ENCODE assay signal across 10 mouse cellular contexts in genomic region chr10:70437289-70437688, GRCm38 (mm10). TPM values are rescaled to one million over a fixed set of nuclear protein-coding genes. Genes with fewer than 3 reads are reported as not detected.
DNase-seq lines count a peak whose midpoint lies in the region; ATAC-seq lines count a peak whose summit lies in the region.
"Had no signal": no experiment of that assay in that cellular context is flagged by ENCODE, and none has a peak within 500 bp of the region (broad histone marks: within the 10 kb centered on the region; RNA-seq: fewer than 3 reads in every experiment).

No protein-coding gene starts in this region.

- intact Hi-C loops in left cerebral cortex, postnatal 36 days (cut with DNase I): no loop called here

- no peak overlapping the region for H3K4me3 ChIP-seq in heart, embryonic 14.5 days (ENCODE audit: control insufficient read depth in 1 of 2, insufficient read depth in 1 of 2, low read depth in 1 of 2, low read length in 2 of 2)

- H3K36me3 ChIP-seq in heart, embryonic 14.5 days (ENCODE audit: control insufficient read depth, insufficient read depth, low read length): no peaks in the 10 kb centered on the region

- H3K4me1 ChIP-seq in heart, embryonic 14.5 days (ENCODE audit: control insufficient read depth in 2 of 2, insufficient read depth in 2 of 2, low read length in 2 of 2): peaks cover 3 to 4% of the 10 kb centered on the region in 2 experiments; a peak in 3 of 4 replicates

- no peaks in the 10 kb centered on the region for H3K27me3 ChIP-seq in heart, embryonic 14.5 days (ENCODE audit: control insufficient read depth, insufficient read depth, low read length)

- no peaks in the 10 kb centered on the region for H3K9me3 ChIP-seq in heart, embryonic 14.5 days (ENCODE audit: control insufficient read depth, low read length)

- DNase-seq in 3T3-L1 (ENCODE audit: low read depth, low spot score) (peak; percentile 25), adipocyte (ENCODE audit: low spot score) (peak; percentile 17)
- DNase-seq in kidney, postnatal 25 days: peak; percentile 85 to 88
- no peak for DNase-seq in testis, postnatal 10 days (ENCODE audit: low spot score)
- DNase-seq in right cerebral cortex, postnatal 4 days: no peak
- no peak for DNase-seq in cerebellum, adult 11-12 months
- no peak for DNase-seq in left cerebral cortex, postnatal 36 days (ENCODE audit: low spot score in 2 of 2)

- H3K27ac ChIP-seq in heart, embryonic 14.5 days (replicated peaks in 1 of 2; ENCODE audit: control insufficient read depth in 1 of 2, insufficient read depth in 1 of 2, low read depth in 2 of 2, low read length in 2 of 2): peak overlapping the region in 1 of 2 experiments; percentile 49; a peak in 2 of 4 replicates

- H3K9ac ChIP-seq in heart, embryonic 14.5 days (ENCODE audit: low read length): no peak overlapping the region

- 65% methylated on average over 5 of the region's 5 CpGs for WGBS in heart, embryonic 14.5 days

- peak; percentile 40; the same call in 1 of the 2 replicates for ATAC-seq in heart, embryonic 14.5 days (ENCODE audit: insufficient number of reproducible peaks, insufficient read depth, low FRiP score, low read depth)

- no peak overlapping the region for H3K4me2 ChIP-seq in heart, embryonic 14.5 days (ENCODE audit: low read length)

RNA-seq across cellular contexts. Expression of gene Fam13c, which starts 3.0 kb away (rescaled TPM):
- polyA plus RNA-seq in heart, embryonic 14.5 days (2014; fragmentation: Nextera tagmentation; extraction: Ambion mirVana): 12.6 and 12.7 TPM in 2 replicates
- 10 to 100 TPM; 52.7 to 59.2 TPM for total RNA-seq in left cerebral cortex, postnatal 36 days (2021)
- total RNA-seq: common myeloid progenitor, adult 5-6 weeks; MEL had no signal

Comparison
In these comparisons a context has a peak if more than half of its experiments do, and no peak if none do; other contexts are left out.
1. DNase-seq: peak in 3T3-L1 (single experiment), adipocyte (single experiment) and kidney, postnatal 25 days (2 of 2); none in testis, postnatal 10 days (single experiment), right cerebral cortex, postnatal 4 days (single experiment), cerebellum, adult 11-12 months (single experiment) and left cerebral cortex, postnatal 36 days (0 of 2).